Mouse (Mus musculus) MEL (cell line): ENCODE data around the gene Spopl.
A peak's percentile ranks its signal among the peaks of the same experiment; 100 is the strongest.

Experiments used
- CTCF ChIP-seq, 3 experiments: IDR thresholded peaks in 2 of 3; conservative IDR thresholded peaks in 1 of 3; 2 replicates each; pipeline ENCODE4 v1.5.1; 2011 to 2012; ENCODE audit warnings: low read length in 3 of 3, low read depth in 2 of 3, mild to moderate bottlenecking in 2 of 3, improper control_type of control experiment in 1 of 3, inconsistent platforms in 1 of 3, mixed read lengths in 1 of 3, moderate library complexity in 1 of 3; ENCODE audit not compliant: control insufficient read depth in 1 of 3, insufficient read depth in 1 of 3, poor library complexity in 1 of 3, severe bottlenecking in 1 of 3
- EP300 ChIP-seq, 2 experiments: IDR thresholded peaks; 2 replicates each; pipeline ENCODE4 v1.6.1; 2011; ENCODE audit warnings: improper control_type of control experiment in 2 of 2, low read length in 2 of 2, low read depth in 1 of 2, mild to moderate bottlenecking in 1 of 2
- NRF1 ChIP-seq: IDR thresholded peaks from 2 replicates; pipeline ENCODE4 v1.6.1; 2014; ENCODE audit warnings: low read depth, mild to moderate bottlenecking, inconsistent platforms, low read length, improper control_type of control experiment, moderate library complexity; ENCODE audit not compliant: poor library complexity, insufficient read depth, severe bottlenecking
- POLR2A ChIP-seq, 2 experiments: IDR thresholded peaks; 2 replicates each; pipeline ENCODE4 v1.6.1; 2011 to 2012; ENCODE audit warnings: low read length in 2 of 2, mild to moderate bottlenecking in 2 of 2, control low read depth in 1 of 2, improper control_type of control experiment in 1 of 2, low read depth in 1 of 2, moderate library complexity in 1 of 2; ENCODE audit not compliant: control insufficient read depth in 1 of 2, insufficient read depth in 1 of 2, poor library complexity in 1 of 2

- TF ChIP-seq POLR2A (IDR thresholded peaks at IDR 0.05; ENCODE audit: control insufficient read depth in 1 of 2, insufficient read depth in 1 of 2, low read depth in 1 of 2, low read length in 2 of 2, poor library complexity in 1 of 2) = no peak
- TF ChIP-seq CTCF (IDR thresholded peaks at IDR 0.05 in 2 of 3, conservative IDR thresholded peaks at IDR 0.05 in 1 of 3; ENCODE audit: control insufficient read depth in 1 of 3, insufficient read depth in 1 of 3, low read depth in 2 of 3, low read length in 3 of 3, poor library complexity in 1 of 3, severe bottlenecking in 1 of 3) = no peak
- peak; percentile 81 to 89 for TF ChIP-seq EP300 (IDR thresholded peaks at IDR 0.05; ENCODE audit: low read depth in 1 of 2, low read length in 2 of 2)
- no peak for TF ChIP-seq NRF1
Measured at GRCm38 (mm10) chr2:23562898-23563297, 9.0 kb downstream of the Spopl start.
